Mouse (Mus musculus) megakaryocyte, embryonic 14.5 days (primary cell): ENCODE results near the gene Olfr1392.

Source experiments
- FLI1 ChIP-seq: IDR thresholded peaks from 2 replicates; pipeline ENCODE4 v1.6.1; 2012; ENCODE audit warnings: low read length, inconsistent platforms, mixed read lengths
- GATA1 ChIP-seq: IDR thresholded peaks from 3 replicates; pipeline ENCODE4 v1.6.1; 2012; ENCODE audit warnings: mixed read lengths, low read length, inconsistent platforms, borderline replicate concordance

- no peak for TF ChIP-seq GATA1
- no peak for TF ChIP-seq FLI1
Observed at GRCm38 (mm10) chr11:49252048-49252447, 33.0 kb upstream of the Olfr1392 start.
